Mouse (Mus musculus) midbrain, embryonic 13.5 days (tissue): ENCODE data around the gene Lyrm4. TPM values are rescaled to one million over a fixed set of nuclear protein-coding genes. Genes with fewer than 3 reads are reported as not detected.

Source experiments
- ATAC-seq: fragments of 200-750 bp; cut with Nextera tagmentation; 2 replicates; pipeline ENCODE4 v1.8.0; 2017; ENCODE audit warnings: mild to moderate bottlenecking, moderate TSS enrichment, moderate library complexity
- H3K27ac ChIP-seq: fragments of 300-500 bp; sonication (generic); 2 replicates; pipeline ENCODE4 v1.5.1; 2015; ENCODE audit warnings: inconsistent platforms, mild to moderate bottlenecking, moderate library complexity
- H3K27me3 ChIP-seq: fragments of 300-500 bp; sonication (generic); 2 replicates; pipeline ENCODE4 v1.6.1; 2015; ENCODE audit warnings: mild to moderate bottlenecking, inconsistent platforms
- H3K36me3 ChIP-seq: fragments of 300-500 bp; sonication (generic); 2 replicates; pipeline ENCODE4 v1.6.1; 2015; ENCODE audit warnings: mild to moderate bottlenecking, inconsistent platforms
- H3K4me1 ChIP-seq: fragments of 300-500 bp; sonication (generic); replicated peaks from 2 replicates; pipeline ENCODE4 v1.6.1; 2015; ENCODE audit warnings: inconsistent platforms
- H3K4me2 ChIP-seq: fragments of 300-500 bp; sonication (generic); replicated peaks from 2 replicates; pipeline ENCODE4 v1.6.1; 2015; ENCODE audit warnings: moderate library complexity, mild to moderate bottlenecking, inconsistent platforms
- H3K4me3 ChIP-seq: fragments of 300-500 bp; sonication (generic); replicated peaks from 2 replicates; pipeline ENCODE4 v1.5.1; 2015; ENCODE audit warnings: mild to moderate bottlenecking, inconsistent platforms
- H3K9ac ChIP-seq: fragments of 300-500 bp; sonication (generic); replicated peaks from 2 replicates; pipeline ENCODE4 v1.6.1; 2015; ENCODE audit warnings: mild to moderate bottlenecking, inconsistent platforms
- H3K9me3 ChIP-seq: fragments of 300-500 bp; sonication (generic); 2 replicates; pipeline ENCODE4 v1.6.1; 2016; ENCODE audit warnings: mild to moderate bottlenecking, inconsistent platforms
- WGBS: fragments of 180-500 bp; shearing (Covaris S2); methylation state at CpG from one replicate; pipeline ENCODE4 v1.1.7; 2015; 5-methylcytosine and 5-hydroxymethylcytosine counted together
- polyA plus RNA-seq: library from polyadenylated mRNA; unstranded; fragments of >200 nt; fragmentation: Nextera tagmentation; extraction: Ambion mirVana; gene quantifications from 2 replicates; pipeline ENCODE4 v1.2.1, GENCODE M21; 2015

The Lyrm4 gene
- polyA plus RNA-seq, 1 experiment from 2014 or later, result 33.4 TPM

DNA sequence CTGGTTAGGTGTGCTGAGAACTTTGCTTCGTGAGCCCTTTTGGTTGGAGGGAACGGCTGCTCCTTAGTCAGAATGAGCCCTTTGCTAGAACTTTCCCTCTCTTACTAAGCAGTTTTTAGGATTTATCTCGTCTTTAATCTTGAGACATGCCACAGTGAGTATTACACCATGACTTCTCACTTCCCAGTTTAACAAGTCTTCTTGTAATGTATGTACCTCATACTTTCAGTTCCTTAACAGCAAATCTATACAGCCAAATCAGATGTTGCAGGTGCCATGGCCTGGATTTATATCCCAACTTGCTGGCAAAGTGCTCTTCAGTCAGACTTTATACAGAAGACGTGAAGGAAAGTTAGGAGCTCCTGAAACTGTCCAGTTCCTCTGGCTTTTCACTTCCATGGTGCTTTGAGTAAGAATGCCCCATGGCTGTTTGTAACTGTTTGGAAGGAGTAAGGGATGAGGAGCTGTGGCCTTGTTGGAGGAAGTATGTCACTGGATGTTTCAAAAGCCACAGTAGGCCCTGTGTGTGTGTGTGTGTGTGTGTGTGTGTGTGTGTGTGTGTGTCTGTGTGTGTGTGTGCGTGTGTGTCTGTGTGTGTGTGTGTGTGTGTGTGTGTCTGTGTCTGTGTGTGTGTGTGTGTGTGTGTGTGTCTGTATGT, 14.8 kb upstream of the Lyrm4 start:
- no peak overlapping the region for H3K4me2 ChIP-seq
- H3K27me3 ChIP-seq, result no peaks in the 10 kb centered on the region
- no peaks in the 10 kb centered on the region for H3K36me3 ChIP-seq
- H3K9ac ChIP-seq, result no peak overlapping the region
- no peaks in the 10 kb centered on the region for H3K9me3 ChIP-seq
- no peak overlapping the region for H3K4me3 ChIP-seq
- no peaks in the 10 kb centered on the region for H3K4me1 ChIP-seq
- H3K27ac ChIP-seq, result no peak overlapping the region
- 77% methylated on average over 5 of the region's 5 CpGs for WGBS
- ATAC-seq, result no peak

DNA sequence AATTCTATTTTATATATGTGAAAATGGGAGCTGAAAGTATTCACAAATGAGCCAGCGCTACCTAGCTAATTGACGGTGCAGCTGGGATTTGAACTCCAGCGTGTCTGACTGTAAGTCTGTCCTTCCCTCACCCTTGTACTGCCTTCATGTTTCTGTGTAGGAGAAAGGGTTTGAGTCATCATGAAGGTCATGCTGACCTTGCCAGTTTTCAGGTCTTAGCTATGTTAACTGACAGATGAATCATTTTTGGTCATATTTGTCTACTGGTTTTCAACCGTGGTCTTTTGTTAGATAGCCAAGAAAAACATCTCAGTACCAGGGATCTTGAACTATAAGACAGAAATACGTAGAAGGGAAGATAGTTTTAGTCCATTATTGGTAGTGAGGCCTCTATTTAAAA, 14.1 kb upstream of the Lyrm4 start:
- Histone ChIP-seq H3K36me3 (no peaks in the 10 kb centered on the region), H3K9me3 (no peaks in the 10 kb centered on the region), H3K4me1 (no peaks in the 10 kb centered on the region), H3K4me3 (no peak overlapping the region), H3K27me3 (no peaks in the 10 kb centered on the region), H3K4me2 (no peak overlapping the region), H3K27ac (no peak overlapping the region), H3K9ac (no peak overlapping the region)
- no peak for ATAC-seq
- 94% methylated on average over 5 of the region's 5 CpGs for WGBS

DNA sequence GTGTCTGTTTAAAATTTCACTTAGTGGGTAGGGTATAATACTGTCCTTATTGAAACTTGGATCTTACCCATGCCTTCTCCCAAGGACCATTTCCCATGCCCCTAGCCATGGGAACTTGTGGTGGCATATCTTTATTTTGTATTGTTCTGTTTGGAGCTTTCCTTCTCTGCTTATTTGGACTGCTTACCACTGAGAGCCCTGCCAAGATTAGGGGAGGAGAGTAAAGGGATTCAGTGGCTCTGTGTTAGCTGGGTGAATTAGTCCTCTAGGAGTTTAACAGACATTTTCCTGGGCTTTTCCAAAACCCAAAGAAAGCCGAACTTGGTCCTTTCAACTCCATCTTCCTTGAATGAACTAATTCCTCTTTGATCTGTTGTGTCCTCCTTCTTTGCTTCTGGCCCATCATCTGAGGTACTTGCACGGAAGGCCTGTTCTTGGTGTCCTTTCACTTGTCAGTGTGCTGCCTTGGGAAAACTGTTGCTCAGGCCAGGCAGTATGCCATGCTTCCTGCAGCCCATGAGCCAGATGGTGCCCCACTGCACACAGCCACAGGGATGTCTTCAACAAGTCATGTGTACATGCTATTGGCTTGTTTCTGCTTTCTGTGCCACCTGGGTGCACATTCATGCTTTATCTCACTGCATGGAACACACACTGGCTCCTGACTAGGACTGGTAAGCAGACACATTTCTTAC, 12.2 kb upstream of the Lyrm4 start:
- H3K36me3 ChIP-seq, result no peaks in the 10 kb centered on the region
- ATAC-seq, result no peak
- WGBS, result 66% methylated on average over 2 of the region's 2 CpGs

DNA sequence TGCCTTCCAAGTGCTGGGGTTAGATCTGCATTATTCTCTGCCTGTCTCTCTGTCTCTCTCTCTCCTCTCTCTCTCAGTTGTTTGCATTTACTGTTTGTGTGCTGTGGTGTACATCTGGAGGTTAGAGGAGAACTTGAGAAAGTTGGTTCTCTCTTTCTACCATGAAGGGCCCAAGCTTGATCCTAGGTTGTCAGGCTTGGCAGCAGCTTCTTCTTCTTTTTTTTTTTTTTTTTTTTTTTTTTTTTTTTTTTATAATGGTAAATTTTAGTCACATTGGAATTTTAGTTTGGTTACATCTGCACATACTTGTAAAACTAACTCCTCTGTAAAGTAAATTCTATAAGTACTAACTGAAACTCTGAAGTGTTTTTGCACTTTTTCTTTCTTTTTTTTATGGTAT, 3.3 kb upstream of the Lyrm4 start:
- no peak for ATAC-seq
- H3K9me3 ChIP-seq, result no peaks in the 10 kb centered on the region
- H3K27me3 ChIP-seq, result no peaks in the 10 kb centered on the region
- H3K9ac ChIP-seq, result no peak overlapping the region
- no peaks in the 10 kb centered on the region for H3K36me3 ChIP-seq
- H3K4me3 ChIP-seq, result no peak overlapping the region
- H3K27ac ChIP-seq, result no peak overlapping the region
- peaks cover 18% of the 10 kb centered on the region for H3K4me1 ChIP-seq
- no peak overlapping the region for H3K4me2 ChIP-seq

More for the DNA sequence above, 12.2 kb upstream of the Lyrm4 start:
- Histone ChIP-seq H3K27ac (no peak overlapping the region), H3K4me2 (no peak overlapping the region), H3K4me3 (no peak overlapping the region), H3K27me3 (no peaks in the 10 kb centered on the region), H3K9me3 (no peaks in the 10 kb centered on the region), H3K4me1 (no peaks in the 10 kb centered on the region), H3K9ac (no peak overlapping the region)

DNA sequence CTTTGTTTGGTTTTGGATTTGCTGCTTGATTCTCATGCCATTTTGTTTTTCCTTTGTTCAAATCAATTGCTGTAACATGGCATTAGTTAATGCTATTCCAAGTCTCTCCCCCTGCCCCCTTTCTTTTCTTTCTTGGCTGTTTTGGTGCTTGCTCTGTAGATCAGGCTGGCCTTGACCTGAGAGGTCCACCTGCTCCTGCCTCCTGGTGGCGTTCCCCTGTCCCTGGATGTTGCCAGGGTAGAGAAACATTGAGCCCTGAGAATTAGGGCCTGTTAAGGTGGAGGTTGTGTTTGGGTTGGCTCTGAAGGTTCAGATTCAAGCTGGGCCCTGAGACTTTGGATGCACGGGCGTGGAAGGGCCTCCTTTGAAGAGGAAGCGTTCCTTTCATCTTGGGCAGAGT, 2.4 kb upstream of the Lyrm4 start:
- WGBS, result 74% methylated on average over 4 of the region's 4 CpGs
- H3K36me3 ChIP-seq, result no peaks in the 10 kb centered on the region
- no peaks in the 10 kb centered on the region for H3K27me3 ChIP-seq
- H3K4me1 ChIP-seq, result peaks cover 24% of the 10 kb centered on the region
- ATAC-seq, result no peak
- H3K9me3 ChIP-seq, result no peaks in the 10 kb centered on the region
- H3K9ac ChIP-seq, result no peak overlapping the region
- no peak overlapping the region for H3K27ac ChIP-seq
- H3K4me3 ChIP-seq, result no peak overlapping the region
- H3K4me2 ChIP-seq, result no peak overlapping the region

DNA sequence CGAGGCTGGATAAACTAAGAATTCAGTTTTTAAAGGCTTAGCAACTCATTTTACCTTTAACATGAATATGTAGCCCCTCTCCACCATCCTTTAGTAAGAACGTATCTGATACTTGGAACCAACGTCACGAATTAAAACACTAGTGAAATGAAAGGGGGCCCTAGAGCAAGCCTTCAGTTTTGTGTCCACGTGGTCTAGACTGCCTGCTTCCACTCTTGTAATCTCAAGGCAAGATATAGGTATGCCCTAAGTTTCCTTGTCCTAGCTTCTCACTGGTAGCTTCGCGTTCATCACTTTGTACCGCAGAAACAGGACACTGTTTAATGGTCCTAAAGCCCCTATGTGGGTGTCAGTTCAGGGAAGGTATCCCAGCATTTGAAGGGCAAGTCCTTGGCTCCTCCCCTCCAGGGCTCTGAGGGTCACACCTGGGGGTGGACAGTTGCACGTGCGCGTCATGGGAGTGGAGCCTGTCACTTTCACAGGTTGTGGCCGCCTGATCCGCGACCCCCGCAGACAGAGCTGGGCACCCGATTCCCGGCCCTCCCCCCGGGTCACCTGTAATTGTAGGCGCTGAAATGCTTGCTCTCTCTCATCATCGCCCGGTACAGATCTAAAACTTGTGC, 695 bp downstream of the Lyrm4 start:
- ATAC-seq, result peak; percentile 32
- Histone ChIP-seq H3K4me2 (peak overlapping the region; percentile 83), H3K27me3 (no peaks in the 10 kb centered on the region), H3K36me3 (no peaks in the 10 kb centered on the region), H3K27ac (no peak overlapping the region; the same call in 1 of the 2 replicates), H3K9me3 (no peaks in the 10 kb centered on the region), H3K4me3 (peak overlapping the region; percentile 73), H3K9ac (peak overlapping the region; percentile 80), H3K4me1 (peaks cover 26% of the 10 kb centered on the region)
- WGBS, result 7% methylated on average over 21 of the region's 21 CpGs

DNA sequence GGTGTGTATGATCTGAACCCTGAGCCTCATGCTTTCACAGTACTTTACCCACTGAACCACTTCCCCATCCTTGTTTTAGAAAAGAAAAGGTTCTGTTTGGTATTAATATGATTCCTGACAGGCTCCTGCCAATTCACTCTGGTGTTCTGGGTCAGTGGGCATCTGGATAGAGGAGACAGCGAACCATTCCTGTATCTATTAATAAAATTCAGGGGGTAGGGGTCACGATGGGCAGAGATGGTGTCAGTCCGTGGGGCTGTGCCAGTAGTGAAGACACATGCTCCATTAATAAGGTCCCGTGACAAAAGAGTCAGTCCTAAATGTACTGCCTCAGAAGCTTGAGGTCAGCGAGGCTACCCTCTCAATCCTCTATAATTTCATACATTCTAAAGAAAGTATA, 4.1 kb downstream of the Lyrm4 start:
- H3K4me2 ChIP-seq, result no peak overlapping the region
- no peak overlapping the region for H3K4me3 ChIP-seq
- H3K27ac ChIP-seq, result no peak overlapping the region
- 93% methylated on average over 5 of the region's 5 CpGs for WGBS
- no peak for ATAC-seq
- no peaks in the 10 kb centered on the region for H3K36me3 ChIP-seq
- H3K9ac ChIP-seq, result no peak overlapping the region
- H3K27me3 ChIP-seq, result no peaks in the 10 kb centered on the region
- peaks cover 19% of the 10 kb centered on the region for H3K4me1 ChIP-seq
- H3K9me3 ChIP-seq, result no peaks in the 10 kb centered on the region

DNA sequence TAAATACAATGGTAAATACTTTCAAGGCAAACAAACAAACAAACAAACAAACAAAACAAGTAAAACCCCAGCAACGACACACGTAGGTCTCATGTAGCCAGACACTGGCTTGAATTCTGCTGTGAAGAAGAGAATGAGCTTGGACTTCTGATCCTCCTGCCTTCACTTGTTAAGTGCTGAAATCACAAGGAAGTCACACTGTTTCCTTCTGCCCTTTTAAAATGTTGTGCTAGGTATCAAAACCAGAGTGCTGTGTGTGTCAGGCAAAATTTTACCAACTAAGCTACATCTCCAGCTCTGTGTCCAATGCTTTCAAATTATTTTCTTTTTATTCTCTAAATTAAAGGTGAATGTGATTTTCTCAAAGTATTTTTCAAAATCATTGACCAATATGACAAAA, 6.0 kb downstream of the Lyrm4 start:
- H3K4me1 ChIP-seq, result peaks cover 15% of the 10 kb centered on the region

DNA sequence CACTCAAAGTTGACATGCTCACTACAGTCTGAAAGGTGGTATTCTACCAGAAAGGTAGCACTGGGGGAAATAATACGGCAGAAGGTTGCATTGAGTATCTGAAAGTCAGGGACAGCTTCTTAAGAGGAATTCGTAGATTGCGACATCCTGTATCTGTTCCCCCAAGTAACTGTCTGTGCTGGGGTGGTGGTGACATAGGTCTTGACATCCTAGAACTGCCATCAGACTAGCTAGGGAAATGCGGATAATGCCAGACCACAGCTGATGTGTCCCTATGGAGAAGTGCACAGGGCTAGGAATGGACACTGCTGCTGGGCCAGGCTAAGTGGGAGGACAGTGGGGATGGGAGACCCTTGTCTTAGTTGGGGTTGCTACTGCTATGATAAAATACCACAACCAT, 8.8 kb downstream of the Lyrm4 start:
- WGBS, result 94% methylated on average over 4 of the region's 4 CpGs
- no peak for ATAC-seq
- no peaks in the 10 kb centered on the region for H3K36me3 ChIP-seq
- no peak overlapping the region for H3K4me3 ChIP-seq
- no peak overlapping the region for H3K27ac ChIP-seq
- H3K9me3 ChIP-seq, result no peaks in the 10 kb centered on the region
- 0 out of 2 replicates have a peak, but pooled peaks cover 2% of the 10 kb centered on the region for H3K4me1 ChIP-seq
- H3K27me3 ChIP-seq, result no peaks in the 10 kb centered on the region
- H3K9ac ChIP-seq, result no peak overlapping the region
- H3K4me2 ChIP-seq, result no peak overlapping the region

More for the DNA sequence above, 6.0 kb downstream of the Lyrm4 start:
- Histone ChIP-seq H3K4me2 (no peak overlapping the region), H3K36me3 (no peaks in the 10 kb centered on the region), H3K4me3 (no peak overlapping the region), H3K27me3 (no peaks in the 10 kb centered on the region), H3K9me3 (no peaks in the 10 kb centered on the region), H3K9ac (no peak overlapping the region), H3K27ac (no peak overlapping the region)
- no peak for ATAC-seq
- WGBS, result 99% methylated on average over 2 of the region's 2 CpGs

DNA sequence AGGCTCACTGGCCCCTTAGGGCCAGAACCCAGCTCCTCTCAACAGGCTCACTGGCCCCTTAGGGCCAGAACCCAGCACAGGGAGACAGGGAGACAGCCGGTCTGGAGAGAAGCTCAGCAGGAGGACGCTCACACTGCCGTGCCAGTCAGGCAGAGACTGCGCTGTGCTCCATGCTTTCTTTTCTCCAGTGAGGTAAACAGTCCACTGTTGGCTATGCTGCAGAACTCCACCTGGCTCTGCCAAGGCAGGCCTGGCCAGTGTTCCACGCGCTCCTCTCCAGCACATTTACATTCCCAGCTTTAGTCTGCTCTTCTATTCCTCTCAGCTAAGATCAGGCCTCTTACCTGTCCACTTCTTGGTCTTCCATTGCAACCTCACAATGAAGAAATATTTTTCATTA, 11.7 kb downstream of the Lyrm4 start:
- Histone ChIP-seq H3K27me3 (no peaks in the 10 kb centered on the region), H3K9ac (no peak overlapping the region), H3K4me3 (no peak overlapping the region), H3K4me2 (no peak overlapping the region), H3K36me3 (no peaks in the 10 kb centered on the region), H3K27ac (no peak overlapping the region), H3K9me3 (no peaks in the 10 kb centered on the region), H3K4me1 (no peaks in the 10 kb centered on the region)
- 84% methylated on average over 6 of the region's 6 CpGs for WGBS
- no peak for ATAC-seq

DNA sequence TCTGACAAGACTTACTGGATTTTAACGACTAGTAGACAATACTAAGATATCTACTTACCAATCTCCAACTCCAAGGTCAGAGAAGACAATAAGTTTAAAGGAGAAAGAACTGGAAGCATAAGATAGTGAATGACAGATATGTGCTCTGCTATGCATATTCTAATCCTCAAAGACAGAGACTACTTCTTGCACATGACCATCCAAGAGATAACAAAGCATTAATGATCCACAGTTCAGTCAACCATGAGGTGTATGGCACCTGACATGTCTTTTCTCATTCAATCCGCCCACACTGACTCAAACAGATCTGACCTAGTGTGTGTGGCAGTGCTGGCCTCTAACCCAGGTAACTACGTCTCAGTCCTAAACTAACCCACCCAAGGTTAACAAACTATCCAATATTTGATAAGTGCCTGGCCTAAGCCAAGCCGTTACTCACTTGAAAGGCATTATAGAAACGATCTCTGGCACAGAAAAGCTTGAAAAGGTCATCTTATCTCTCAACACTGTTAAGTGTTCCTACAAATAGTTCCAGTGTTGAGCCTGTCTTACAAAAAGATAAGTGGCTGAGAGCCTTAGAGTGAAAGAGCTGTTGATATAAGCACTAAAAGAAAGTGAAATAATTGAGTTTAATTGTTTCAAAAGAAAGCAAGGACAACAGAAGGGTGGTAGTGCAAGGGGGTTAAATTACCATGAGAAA, 20.5 kb downstream of the Lyrm4 start:
- Histone ChIP-seq H3K4me1 (no peaks in the 10 kb centered on the region), H3K27ac (no peak overlapping the region), H3K4me2 (no peak overlapping the region), H3K9me3 (no peaks in the 10 kb centered on the region), H3K9ac (no peak overlapping the region), H3K27me3 (no peaks in the 10 kb centered on the region), H3K4me3 (no peak overlapping the region), H3K36me3 (peaks cover 4% of the 10 kb centered on the region)
- ATAC-seq, result no peak
- WGBS, result 89% methylated on average over 5 of the region's 5 CpGs

DNA sequence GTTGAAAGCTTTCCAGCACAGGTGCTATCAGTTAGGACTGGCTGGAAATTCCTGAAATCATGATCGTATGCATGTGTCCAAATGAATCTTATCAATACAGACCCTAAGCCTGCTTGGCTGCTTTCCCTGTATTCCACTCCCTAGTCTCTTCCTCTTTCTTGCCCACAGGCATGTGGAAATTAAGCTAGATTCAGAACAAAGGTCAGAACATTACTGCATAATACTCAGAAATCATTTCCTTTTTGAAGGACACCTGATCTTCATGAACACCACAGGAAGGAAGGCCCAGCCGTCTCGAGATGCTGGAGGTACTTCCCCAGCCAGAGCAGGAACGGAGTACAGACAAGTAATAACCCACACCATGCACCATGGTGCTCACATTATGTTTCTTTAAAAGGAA, 29.2 kb downstream of the Lyrm4 start:
- no peak overlapping the region for H3K27ac ChIP-seq
- H3K36me3 ChIP-seq, result peaks cover 33% of the 10 kb centered on the region
- no peaks in the 10 kb centered on the region for H3K4me1 ChIP-seq
- no peak for ATAC-seq
- H3K4me2 ChIP-seq, result no peak overlapping the region
- no peak overlapping the region for H3K4me3 ChIP-seq
- no peaks in the 10 kb centered on the region for H3K9me3 ChIP-seq
- 89% methylated on average over 4 of the region's 4 CpGs for WGBS
- H3K27me3 ChIP-seq, result no peaks in the 10 kb centered on the region
- H3K9ac ChIP-seq, result no peak overlapping the region
